In the genomic region with DNA sequence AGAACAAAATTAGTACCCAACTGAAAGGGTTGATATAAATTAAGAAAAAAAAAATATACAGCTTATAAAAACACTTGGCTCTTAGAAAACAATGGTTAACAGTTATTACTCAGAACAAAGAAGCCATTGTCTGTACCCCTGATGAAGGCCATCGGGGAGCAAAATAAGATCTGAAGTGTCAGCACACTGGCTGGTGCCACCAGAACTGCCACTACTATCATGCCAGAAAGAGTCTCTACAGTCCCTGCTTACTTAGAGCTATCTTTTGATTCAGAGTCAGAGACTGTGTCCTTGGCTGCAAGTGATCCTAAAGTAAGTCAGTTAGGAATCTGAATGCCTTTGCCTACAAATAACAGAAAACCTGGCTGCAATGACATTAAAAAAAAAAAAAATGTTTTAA, we compare ENCODE assay signal across 10 mouse cellular contexts. TPM values are rescaled to one million over a fixed set of nuclear protein-coding genes. Genes with fewer than 3 reads are reported as not detected.
DNase-seq lines count a peak whose midpoint lies in the region; ATAC-seq and TF ChIP-seq lines count a peak whose summit lies in the region.
"Had no signal": no experiment of that assay in that cellular context is flagged by ENCODE, and none has a peak within 500 bp of the region (broad histone marks: within the 10 kb centered on the region; RNA-seq: fewer than 3 reads in every experiment).

No protein-coding gene starts in this region.

- intact Hi-C loops in left cerebral cortex, adult 2 months (cut with DNase I): loop anchor here (5.0 kb wide), 1 partner anchor 171 kb away; no protein-coding TSS in a partner anchor
- intact Hi-C loops in left cerebral cortex, postnatal 36 days (cut with DNase I): no loop called here

- H3K4me2 ChIP-seq in forebrain, embryonic 13.5 days: no peak overlapping the region
- no peak overlapping the region for H3K4me2 ChIP-seq in forebrain, embryonic 11.5 days (ENCODE audit: low read depth, low read length, severe bottlenecking)
- H3K4me2 ChIP-seq in forebrain, embryonic 14.5 days (ENCODE audit: low read length): no peak overlapping the region

- 9% methylated on average over 1 of the region's 1 CpGs for WGBS in forebrain, embryonic 13.5 days
- 35% methylated on average over 1 of the region's 1 CpGs for WGBS in forebrain, embryonic 11.5 days
- 17% methylated on average over 1 of the region's 1 CpGs for WGBS in forebrain, embryonic 14.5 days
- WGBS in macrophage (ENCODE audit: missing documents): 75% methylated on average over 1 of the region's 1 CpGs

- no peak for DNase-seq in forebrain, embryonic 11.5 days (ENCODE audit: low spot score)
- DNase-seq in left cerebral cortex, adult 2 months (ENCODE audit: extremely low spot score in 1 of 2, low spot score in 2 of 2): no peak
- no peak for DNase-seq in left cerebral cortex, adult 18-20 months (ENCODE audit: low spot score in 2 of 2)
- DNase-seq in forebrain, embryonic 14.5 days (ENCODE audit: low spot score): peak; percentile 38
- no peak for DNase-seq in adrenal gland, postnatal 10 days
- DNase-seq in left cerebral cortex, postnatal 36 days (ENCODE audit: low spot score in 2 of 2): no peak
- DNase-seq: thymus, adult 18-20 months had no signal

- no peak overlapping the region for H3K4me3 ChIP-seq in forebrain, embryonic 13.5 days
- no peak overlapping the region for H3K4me3 ChIP-seq in forebrain, embryonic 11.5 days (ENCODE audit: low read depth, low read length)
- H3K4me3 ChIP-seq in left cerebral cortex, adult 2 months: no peak overlapping the region
- no peak overlapping the region for H3K4me3 ChIP-seq in forebrain, embryonic 14.5 days (ENCODE audit: low read depth, low read length)
- H3K4me3 ChIP-seq in macrophage (ENCODE audit: inconsistent target): no peak overlapping the region

- H3K27me3 ChIP-seq in forebrain, embryonic 13.5 days: no peaks in the 10 kb centered on the region
- no peaks in the 10 kb centered on the region for H3K27me3 ChIP-seq in forebrain, embryonic 11.5 days (ENCODE audit: control insufficient read depth, insufficient read depth, low read length)
- no peaks in the 10 kb centered on the region for H3K27me3 ChIP-seq in forebrain, embryonic 14.5 days (replicated peaks; ENCODE audit: control insufficient read depth, insufficient read depth, low read length)

- peak overlapping the region; percentile 74 for H3K27ac ChIP-seq in forebrain, embryonic 13.5 days
- no peak overlapping the region for H3K27ac ChIP-seq in forebrain, embryonic 11.5 days (ENCODE audit: low read depth, low read length)
- peak overlapping the region; percentile 84 for H3K27ac ChIP-seq in left cerebral cortex, adult 2 months
- peak overlapping the region; percentile 83 for H3K27ac ChIP-seq in forebrain, embryonic 14.5 days (ENCODE audit: low read depth, low read length)
- peak overlapping the region; percentile 93 for H3K27ac ChIP-seq in macrophage

- no peaks in the 10 kb centered on the region for H3K79me2 ChIP-seq in macrophage (ENCODE audit: inconsistent target)

- no peak for ATAC-seq in forebrain, embryonic 13.5 days
- ATAC-seq in forebrain, embryonic 11.5 days (replicated peaks; ENCODE audit: low FRiP score): no peak
- no peak for ATAC-seq in forebrain, embryonic 14.5 days
- ATAC-seq: intestine, embryonic 16.5 days had no signal

- no peak overlapping the region for H3K9ac ChIP-seq in forebrain, embryonic 13.5 days
- H3K9ac ChIP-seq in forebrain, embryonic 11.5 days (ENCODE audit: low read length): no peak overlapping the region
- H3K9ac ChIP-seq in forebrain, embryonic 14.5 days (ENCODE audit: low read length): no peak overlapping the region

- H3K36me3 ChIP-seq in forebrain, embryonic 13.5 days (ENCODE audit: poor library complexity, severe bottlenecking): no peaks in the 10 kb centered on the region
- H3K36me3 ChIP-seq in forebrain, embryonic 11.5 days (ENCODE audit: control insufficient read depth, insufficient read depth, low read length): no peaks in the 10 kb centered on the region
- H3K36me3 ChIP-seq in forebrain, embryonic 14.5 days (ENCODE audit: control insufficient read depth, insufficient read depth, low read length): no peaks in the 10 kb centered on the region
- H3K36me3 ChIP-seq in macrophage (ENCODE audit: inconsistent target): no peaks in the 10 kb centered on the region

- peaks cover 21% of the 10 kb centered on the region for H3K4me1 ChIP-seq in forebrain, embryonic 13.5 days
- H3K4me1 ChIP-seq in forebrain, embryonic 11.5 days (replicated peaks; ENCODE audit: control insufficient read depth, insufficient read depth, low read length): no peaks in the 10 kb centered on the region
- H3K4me1 ChIP-seq in forebrain, embryonic 14.5 days (ENCODE audit: control insufficient read depth, insufficient read depth, low read length): peaks cover 13% of the 10 kb centered on the region

- no peak for TF ChIP-seq CTCF in left cerebral cortex, adult 2 months (IDR thresholded peaks at IDR 0.05)

- no peaks in the 10 kb centered on the region for H3K9me3 ChIP-seq in forebrain, embryonic 13.5 days (replicated peaks)
- no peaks in the 10 kb centered on the region for H3K9me3 ChIP-seq in forebrain, embryonic 11.5 days (ENCODE audit: control insufficient read depth, low read length)
- no peaks in the 10 kb centered on the region for H3K9me3 ChIP-seq in forebrain, embryonic 14.5 days (replicated peaks; ENCODE audit: control insufficient read depth, low read length)

RNA-seq across cellular contexts. Expression of gene Cap1, which starts 5.7 kb away (rescaled TPM):
- 70.7 and 71.3 TPM in 2 replicates for polyA plus RNA-seq in forebrain, embryonic 13.5 days (2015; fragmentation: Nextera tagmentation; extraction: Ambion mirVana)
- 69.4 and 73.9 TPM in 2 replicates for polyA plus RNA-seq in forebrain, embryonic 11.5 days (2014; fragmentation: Nextera tagmentation; extraction: Ambion mirVana)
- 100 to 1,000 TPM; 260 to 281 TPM for total RNA-seq in left cerebral cortex, adult 2 months (2021)
- total RNA-seq in left cerebral cortex, adult 18-20 months (2021): 100 to 1,000 TPM; 273 to 281 TPM
- polyA plus RNA-seq in forebrain, embryonic 14.5 days (2014; fragmentation: Nextera tagmentation; extraction: Ambion mirVana): 73.7 and 77.7 TPM in 2 replicates
- 100 to 1,000 TPM; 120 to 324 (median 283) TPM for total RNA-seq in macrophage (2018; cell fraction: chromatin; rRNA removed)
- 100 to 1,000 TPM; 401 to 516 (median 457) TPM for total RNA-seq in macrophage (2018; cell fraction: cytosol; rRNA removed)
- total RNA-seq in macrophage (2018; cell fraction: nucleus; rRNA removed): 100 to 1,000 TPM; 151 to 403 (median 238) TPM
- polyA plus RNA-seq in macrophage (2018): 402 to 842 TPM (median 678 TPM) in 3 replicates
- 100 to 1,000 TPM; 128 TPM for total RNA-seq in adrenal gland, postnatal 10 days (2021)
- 100 to 1,000 TPM; 267 to 277 TPM for total RNA-seq in left cerebral cortex, postnatal 36 days (2021)

RNA-seq across cellular contexts. Expression of gene Ppt1, which starts 55.6 kb away (rescaled TPM):
- 71.1 and 73.2 TPM in 2 replicates for polyA plus RNA-seq in forebrain, embryonic 13.5 days (2015; fragmentation: Nextera tagmentation; extraction: Ambion mirVana)
- 76.4 and 81.0 TPM in 2 replicates for polyA plus RNA-seq in forebrain, embryonic 11.5 days (2014; fragmentation: Nextera tagmentation; extraction: Ambion mirVana)
- 10 to 100 TPM; 97.2 to 97.7 TPM for total RNA-seq in left cerebral cortex, adult 2 months (2021)
- 100 to 1,000 TPM; 105 to 111 TPM for total RNA-seq in left cerebral cortex, adult 18-20 months (2021)
- polyA plus RNA-seq in forebrain, embryonic 14.5 days (2014; fragmentation: Nextera tagmentation; extraction: Ambion mirVana): 54.9 and 63.7 TPM in 2 replicates
- 100 to 1,000 TPM in 3 of 26 experiments, 10 to 100 TPM in 23; 14.0 to 115 (median 57.6) TPM for total RNA-seq in macrophage (2018; cell fraction: chromatin; rRNA removed)
- 100 to 1,000 TPM in 3 of 26 experiments, 10 to 100 TPM in 23; 67.6 to 105 (median 84.7) TPM for total RNA-seq in macrophage (2018; cell fraction: cytosol; rRNA removed)
- 100 to 1,000 TPM in 5 of 26 experiments, 10 to 100 TPM in 21; 24.1 to 159 (median 86.1) TPM for total RNA-seq in macrophage (2018; cell fraction: nucleus; rRNA removed)
- polyA plus RNA-seq in macrophage (2018): 97.1 to 164 TPM (median 112 TPM) in 3 replicates
- 10 to 100 TPM; 45.9 to 54.5 TPM for total RNA-seq in adrenal gland, postnatal 10 days (2021)
- 10 to 100 TPM; 95.5 to 96.6 TPM for total RNA-seq in left cerebral cortex, postnatal 36 days (2021)
